Mouse (Mus musculus): ENCODE measurements around the gene Myog.

DNA sequence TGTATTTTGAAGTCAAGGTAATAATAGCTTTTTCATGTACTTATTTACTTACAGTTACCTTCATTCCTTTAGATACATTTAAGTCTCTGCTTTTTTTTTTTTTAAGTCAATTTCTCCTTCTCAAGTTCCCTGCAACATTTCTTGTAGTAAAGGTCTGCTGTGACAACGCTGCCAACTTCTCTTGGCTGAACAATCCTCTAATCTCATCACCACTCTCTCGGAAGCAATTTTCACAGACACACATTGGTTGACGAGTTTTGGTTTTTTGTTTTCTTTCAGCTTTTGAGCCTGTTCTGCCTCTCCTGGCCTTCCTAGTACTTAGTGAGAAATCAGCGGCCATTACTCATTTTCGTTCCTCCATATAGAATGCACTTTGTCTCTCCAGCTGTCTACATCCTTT, 9.6 kb upstream of the Myog start:
- TF ChIP-seq CTCF (IDR thresholded peaks at IDR 0.05; ENCODE audit: low read depth, low read length): no peak
- TF ChIP-seq TAL1 (conservative IDR thresholded peaks at IDR 0.05; ENCODE audit: low read depth, low read length): no peak
- no peak for TF ChIP-seq GATA1 (IDR thresholded peaks at IDR 0.05; ENCODE audit: borderline replicate concordance, low read length)

Measured in G1E (cell line).